Mouse (Mus musculus) liver, embryonic 14 days (tissue): ENCODE measurements around the gene Aldh2. TPM values are rescaled to one million over a fixed set of nuclear protein-coding genes. Genes with fewer than 3 reads are reported as not detected.

Experiments used
- polyA plus RNA-seq: library from polyadenylated mRNA; depleted of rRNA; stranded (reverse); fragments of >200 nt; gene quantifications from 2 replicates; pipeline ENCODE4 v1.2.3, GENCODE M21; 2012; rRNA removed

Gene Aldh2
- 150 and 155 TPM in 2 replicates for polyA plus RNA-seq

DNA sequence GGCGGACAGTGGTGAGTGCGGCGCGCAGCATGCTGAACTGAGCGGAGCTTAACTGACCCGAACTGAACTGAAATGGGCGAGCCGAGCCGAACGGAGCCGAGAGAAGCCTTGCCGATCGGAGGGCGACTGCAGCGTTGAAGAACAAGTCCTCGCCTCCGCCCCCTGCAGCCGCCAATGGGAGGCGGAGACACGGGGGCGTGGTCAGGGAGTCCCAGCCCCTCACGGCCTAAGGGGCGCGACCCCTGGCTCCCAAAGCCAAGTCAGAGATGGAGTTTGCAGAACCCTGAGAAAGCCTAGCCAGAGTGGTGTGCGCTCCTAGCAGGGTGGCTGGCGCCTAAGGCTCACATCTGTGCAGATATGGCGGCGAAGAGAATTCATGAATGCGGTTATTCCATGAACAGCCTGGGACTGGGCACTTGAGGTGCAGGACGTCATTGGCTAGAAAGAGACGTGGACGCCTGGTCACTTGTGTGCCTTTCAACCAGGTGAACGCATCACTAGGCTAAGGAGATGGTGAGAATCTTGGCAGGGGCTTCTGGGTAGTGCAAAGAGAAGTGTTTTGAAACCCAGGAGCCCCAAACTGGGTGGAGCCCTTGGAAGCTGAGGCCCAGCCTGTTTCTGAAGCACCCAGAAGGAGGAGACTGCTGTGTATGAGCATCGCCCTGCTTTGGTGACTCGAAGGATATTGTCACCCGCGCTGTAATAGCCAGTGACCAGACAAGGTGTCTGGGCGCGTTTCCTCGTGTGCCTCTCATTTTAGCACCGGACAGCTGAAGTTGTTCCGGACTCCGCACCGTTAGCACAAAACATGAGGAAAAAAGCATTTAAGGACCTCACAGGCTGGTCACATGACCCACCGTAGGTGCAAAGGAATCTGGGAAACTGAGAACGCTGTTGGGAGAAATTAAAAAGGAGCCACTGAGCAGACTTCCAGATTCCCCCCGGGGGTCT, at the start of gene Aldh2:
Gene Aldh2, minus strand, starts transcription at position 374 of the 951 bp plus-strand sequence.

DNA sequence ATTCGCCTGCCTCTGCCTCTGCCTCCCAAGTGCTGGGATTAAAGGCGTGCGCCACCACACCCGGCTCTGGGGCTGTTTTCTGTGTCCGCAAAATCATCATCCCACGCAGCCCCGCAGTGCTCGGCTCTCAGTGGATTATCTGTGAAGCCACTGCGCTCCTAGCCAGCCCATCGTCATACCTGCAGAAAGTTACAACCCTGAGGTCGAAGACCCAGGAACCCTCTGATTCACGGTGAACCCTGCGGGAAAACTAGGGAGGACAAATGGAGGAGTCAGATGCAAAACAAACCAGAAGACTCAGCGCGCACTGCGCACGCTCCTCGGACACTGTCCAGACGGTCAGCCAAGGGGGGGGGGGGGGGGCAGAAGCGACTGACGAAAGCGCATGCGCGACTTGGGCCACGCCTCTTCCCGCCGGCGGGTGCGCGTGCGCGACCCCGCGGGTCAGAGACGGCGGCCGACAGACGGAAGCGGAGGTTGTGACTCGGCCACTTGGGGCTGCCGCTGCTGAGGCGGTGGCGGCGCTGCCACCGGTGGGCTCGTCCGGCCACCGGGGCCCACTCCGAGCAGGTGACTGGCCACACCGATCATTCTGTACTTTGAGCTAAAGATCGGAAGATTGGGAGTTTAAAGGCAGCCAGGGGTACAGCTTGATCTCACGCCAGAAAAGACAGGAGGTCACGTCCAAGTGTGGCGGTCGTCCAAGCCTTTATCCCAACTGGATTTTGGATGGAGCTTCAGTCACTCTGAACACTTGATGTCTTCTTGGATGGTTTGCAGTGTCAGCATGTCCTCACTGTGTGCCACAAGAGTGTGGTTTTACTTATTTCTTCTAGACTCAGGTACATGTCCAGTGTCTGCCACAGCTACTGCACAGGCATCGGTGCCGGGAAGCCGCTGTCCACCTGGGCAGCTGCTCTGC, 25.2 kb upstream of the Aldh2 start, which contains the start of gene Acad12:
Gene Acad12, minus strand, starts transcription at position 347 of the 922 bp plus-strand sequence.

DNA sequence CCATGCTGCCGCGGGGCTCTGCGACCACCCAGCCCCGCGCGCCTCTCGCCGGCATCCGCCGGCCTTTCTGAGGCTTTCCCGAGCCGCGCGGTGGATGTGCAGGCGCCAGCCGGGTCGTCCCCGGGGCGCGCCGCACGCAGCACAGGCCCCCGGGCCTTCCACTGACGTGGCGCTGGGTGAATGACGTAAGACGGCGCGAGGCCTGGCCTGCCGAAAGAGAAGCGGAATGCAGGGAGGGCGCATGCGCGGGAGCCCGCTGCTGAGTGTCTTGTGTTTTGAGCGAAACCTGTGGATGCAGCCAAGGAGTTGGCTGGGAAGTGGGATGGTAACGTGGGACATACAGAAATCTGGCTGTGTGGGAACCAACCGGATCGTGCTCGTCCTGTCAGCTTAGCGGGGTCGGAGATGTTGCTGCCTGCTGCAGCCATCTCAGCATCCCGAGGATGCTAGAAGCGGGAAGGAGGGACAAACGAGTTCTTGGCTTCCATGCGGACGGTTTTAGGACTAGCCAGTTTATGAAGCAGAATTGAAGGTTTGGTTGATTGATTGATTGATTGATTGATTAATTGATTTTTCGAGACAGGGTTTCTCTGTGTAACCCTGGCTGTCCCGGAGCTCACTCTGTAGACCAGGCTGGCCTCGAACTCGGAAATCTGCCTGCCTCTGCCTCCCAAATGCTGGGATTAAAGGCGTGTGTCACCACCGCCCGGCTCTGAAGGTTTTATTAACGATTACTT, 47.7 kb downstream of the Aldh2 start, which contains the start of gene Mapkapk5:
Gene Mapkapk5, minus strand, starts transcription at position 113 of the 737 bp plus-strand sequence.

DNA sequence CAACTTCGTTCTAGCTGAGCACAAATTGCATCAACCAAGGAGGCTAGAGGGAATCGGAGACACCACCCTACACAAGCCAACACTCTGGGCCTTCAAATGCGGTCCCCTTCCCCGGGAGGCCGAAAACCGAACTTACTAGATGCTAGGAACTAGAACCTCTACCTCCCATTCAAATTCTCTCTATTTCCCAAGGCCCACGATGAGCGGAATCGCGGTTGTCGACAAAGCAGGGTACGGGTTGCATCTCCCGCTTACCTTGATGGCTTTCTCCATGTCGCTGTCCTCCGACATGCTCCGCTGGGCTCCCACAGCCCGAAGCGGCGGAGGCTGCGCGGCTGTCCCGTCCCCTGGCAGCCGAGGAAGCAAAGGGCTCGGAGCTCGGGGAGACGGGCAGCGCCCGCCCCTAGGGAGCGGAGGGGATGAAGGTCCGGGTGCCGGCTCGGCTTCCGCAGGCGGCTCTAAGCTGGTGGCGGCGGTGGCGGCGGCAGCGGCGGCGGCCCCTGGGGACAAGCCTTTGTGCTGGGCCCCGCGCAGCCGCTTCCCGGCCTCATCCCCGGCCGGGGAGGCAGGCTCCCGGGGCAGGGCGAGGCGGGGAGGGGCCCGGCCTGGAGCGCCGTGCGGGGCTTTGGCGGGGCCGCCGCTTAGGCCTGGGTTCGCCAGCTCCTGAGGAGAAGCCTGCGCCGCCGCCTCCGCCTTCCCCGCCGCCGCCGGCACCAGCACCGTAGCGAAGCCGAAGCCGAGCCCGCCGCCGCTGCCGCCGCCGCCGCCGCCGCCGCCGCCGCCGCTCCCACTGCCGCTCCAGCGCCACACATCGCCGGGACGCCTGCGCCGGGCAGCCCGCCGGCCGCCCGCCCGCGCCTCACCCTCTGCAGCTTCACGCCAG, 48.5 kb downstream of the Aldh2 start, which contains the start of the genes Adam1a and Gm42878:
Gene Adam1a, minus strand, starts transcription at position 573 of the 883 bp plus-strand sequence.
Gene Gm42878, minus strand, starts transcription at position 573 of the 883 bp plus-strand sequence.

Other genes starting within 250 kb of the Aldh2 start
- gene Trafd1, start 208.2 kb downstream of the Aldh2 start, polyA plus RNA-seq: 18.3 and 21.0 TPM in 2 replicates
- gene Naa25, start 195.9 kb downstream of the Aldh2 start, polyA plus RNA-seq: 9.0 and 10.4 TPM in 2 replicates
- 0.63 TPM in 2 replicates for gene Tmem116, start 141.9 kb downstream of the Aldh2 start, polyA plus RNA-seq
- gene Erp29, start 141.3 kb downstream of the Aldh2 start, polyA plus RNA-seq: 71.5 and 73.7 TPM in 2 replicates
- not detected in 2 replicates for gene Adam1b, start 90.4 kb downstream of the Aldh2 start, polyA plus RNA-seq
- 1.7 and 1.9 TPM in 2 replicates for gene Adam1a, start 48.3 kb downstream of the Aldh2 start, polyA plus RNA-seq
- 0.03 and 0.16 TPM in 2 replicates for gene Gm42878, start 48.3 kb downstream of the Aldh2 start, polyA plus RNA-seq
- gene Mapkapk5, start 47.9 kb downstream of the Aldh2 start, polyA plus RNA-seq: 47.6 and 51.3 TPM in 2 replicates
- gene Acad12, start 25.1 kb upstream of the Aldh2 start, polyA plus RNA-seq: 0.75 and 1.2 TPM in 2 replicates
- 1.4 and 1.7 TPM in 2 replicates for gene Acad10, start 66.7 kb upstream of the Aldh2 start, polyA plus RNA-seq
- 12.3 and 13.2 TPM in 2 replicates for gene Brap, start 66.7 kb upstream of the Aldh2 start, polyA plus RNA-seq
- gene Atxn2, start 117.5 kb upstream of the Aldh2 start, polyA plus RNA-seq: 20.8 and 24.5 TPM in 2 replicates
- gene Sh2b3, start 243.8 kb upstream of the Aldh2 start, polyA plus RNA-seq: 6.5 and 7.5 TPM in 2 replicates